Mouse (Mus musculus) c-Kit-negative CD71-positive TER-119-positive erythroid progenitor cells, embryonic 14.5 days (primary cell): ENCODE data around the gene Dennd1b.

Experiments
- DNase-seq: peaks from one replicate; pipeline ENCODE4 v3.0.0-alpha.2; 2013; ENCODE audit warnings: low read depth, low spot score

The Dennd1b gene

DNA sequence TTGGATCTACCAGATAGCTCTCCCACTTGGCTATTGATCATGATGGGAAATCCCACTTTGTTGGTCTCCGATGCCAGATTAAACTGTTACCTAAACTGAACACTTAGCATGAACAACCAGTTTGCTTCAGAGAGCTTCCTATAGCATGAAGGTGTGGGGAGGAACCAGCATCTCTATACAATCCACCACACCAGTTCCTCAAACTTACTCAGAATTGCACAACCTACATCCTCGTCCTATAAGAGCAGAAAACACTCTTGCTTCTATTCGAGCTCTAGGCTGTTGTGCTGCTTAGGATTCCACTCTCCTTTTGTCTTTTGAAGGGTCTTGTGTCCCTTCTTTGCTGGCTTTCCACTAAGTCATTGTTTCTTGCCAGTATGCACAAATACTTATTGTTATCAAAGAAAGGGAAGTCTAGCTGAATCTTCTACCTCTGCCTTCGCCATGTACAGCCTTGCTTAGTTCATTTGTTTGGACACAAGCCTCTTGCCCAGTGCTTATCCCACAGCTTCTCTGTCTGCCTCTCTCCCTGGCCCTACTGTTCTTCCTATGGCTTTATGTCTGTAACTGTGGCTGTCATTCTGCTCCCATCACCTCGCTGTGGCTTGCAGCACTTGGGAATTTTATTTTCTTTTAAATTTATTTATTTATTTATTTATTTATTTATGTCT, 52.0 kb downstream of the Dennd1b start:
- no peak for DNase-seq

DNA sequence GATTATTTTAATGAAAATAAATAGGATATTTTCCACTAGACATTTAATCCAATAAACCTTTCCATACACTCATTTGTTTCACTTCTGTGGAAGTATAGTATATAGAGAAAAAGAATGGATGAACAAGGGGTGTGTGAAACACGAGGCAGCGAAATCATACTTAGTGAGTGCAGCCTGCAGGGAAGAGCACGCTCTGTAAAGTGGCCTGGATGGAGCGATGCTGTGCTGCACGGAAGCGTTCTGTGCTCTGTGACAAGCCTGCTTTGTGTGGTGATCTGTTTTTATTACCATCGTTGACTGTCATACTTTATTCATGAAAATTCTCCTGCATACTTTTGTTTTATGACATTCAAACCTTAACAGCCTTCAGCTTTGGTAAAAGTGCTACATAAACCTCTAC, 58.1 kb downstream of the Dennd1b start:
- DNase-seq, result no peak

DNA sequence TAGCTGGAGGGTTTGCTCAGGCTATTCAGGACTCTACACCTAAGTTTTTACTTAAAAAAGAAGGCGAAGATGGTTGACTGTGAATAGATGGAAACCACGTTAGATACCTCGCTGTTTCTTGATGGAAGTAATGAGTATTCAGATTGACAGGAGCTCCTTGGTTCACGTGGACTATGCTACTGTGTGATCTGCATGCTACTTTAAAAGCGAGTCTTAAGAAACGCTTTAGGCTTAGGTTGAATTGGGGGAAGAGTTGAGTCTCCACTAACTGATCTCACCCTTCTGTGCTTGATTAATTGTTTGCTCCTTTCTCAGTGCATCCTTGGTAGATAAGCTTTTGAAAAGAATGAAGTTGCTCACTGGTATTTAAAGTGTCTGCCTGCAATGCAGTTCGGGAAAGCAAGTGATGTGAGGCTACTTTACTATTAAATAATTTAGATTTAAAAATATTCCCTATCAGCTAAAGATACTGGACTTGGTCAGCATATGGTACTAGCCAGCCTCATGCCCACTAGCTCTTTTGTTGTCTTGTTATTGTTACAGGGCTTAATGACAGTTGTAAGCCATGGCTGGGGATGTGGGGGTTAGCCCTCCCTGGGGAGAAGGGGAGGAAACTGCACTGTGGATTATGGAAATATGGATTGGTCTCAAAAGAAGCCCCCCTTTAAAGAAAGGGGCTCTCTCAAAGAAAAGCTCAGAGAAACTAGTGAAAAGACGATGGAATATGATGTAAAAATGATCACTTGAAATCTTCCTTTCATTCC, 62.8 kb downstream of the Dennd1b start:
- no peak for DNase-seq

DNA sequence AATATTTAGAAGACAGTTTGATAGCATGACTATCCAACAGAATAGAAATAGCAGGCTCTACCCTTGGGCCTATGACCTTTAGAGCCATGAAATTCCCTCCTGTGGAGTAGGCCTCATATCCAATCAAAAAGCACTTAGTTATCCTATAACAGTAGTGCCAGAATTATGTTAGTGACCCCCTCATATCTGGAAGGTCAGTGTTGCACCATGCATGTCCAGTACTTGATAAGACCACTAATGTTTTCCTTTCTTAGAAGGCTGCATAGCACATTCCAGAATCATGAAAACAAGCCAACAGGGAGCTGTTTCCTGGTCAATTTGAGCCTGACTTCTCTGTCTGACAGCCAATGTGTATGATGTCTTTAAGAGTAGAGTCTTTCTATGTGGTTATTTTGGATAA, 66.3 kb downstream of the Dennd1b start:
- DNase-seq, result no peak

DNA sequence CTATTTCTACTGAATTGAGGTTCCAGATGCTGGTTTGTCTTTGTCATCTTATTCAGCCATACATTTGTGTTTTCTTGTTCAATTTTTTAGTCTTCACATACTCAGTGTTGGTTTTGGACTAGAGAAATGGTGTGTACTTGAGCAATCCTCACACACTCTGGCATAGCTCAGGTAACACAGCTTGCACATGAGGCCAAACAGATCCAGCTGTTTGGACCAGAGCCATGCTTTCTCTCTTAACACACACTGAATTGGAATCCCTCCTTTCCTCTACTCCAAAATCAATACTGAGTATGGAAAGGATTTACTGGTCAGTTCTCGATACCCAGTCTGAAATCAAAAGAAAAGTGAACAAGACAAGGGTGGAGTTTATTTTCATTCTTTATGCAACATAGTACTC, 69.2 kb downstream of the Dennd1b start:
- no peak for DNase-seq

DNA sequence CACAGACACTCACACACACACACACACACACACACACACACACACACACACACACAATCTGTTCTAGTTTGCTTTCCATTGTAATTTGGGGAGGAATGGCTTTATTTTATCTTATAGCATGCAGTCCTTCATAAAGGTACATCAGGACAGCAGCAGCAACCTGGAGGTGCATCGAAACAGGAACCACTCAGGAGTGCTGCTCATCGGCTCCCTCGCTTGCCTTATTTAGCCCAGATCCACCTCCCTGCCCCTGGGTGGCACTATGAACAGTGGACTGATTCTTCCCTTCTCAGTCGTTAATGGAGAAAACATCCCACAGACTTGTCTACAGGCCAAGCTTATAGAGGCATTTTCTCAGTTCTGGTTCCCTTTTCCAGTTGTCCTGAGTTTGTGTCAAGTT, 71.9 kb downstream of the Dennd1b start:
- DNase-seq, result no peak

DNA sequence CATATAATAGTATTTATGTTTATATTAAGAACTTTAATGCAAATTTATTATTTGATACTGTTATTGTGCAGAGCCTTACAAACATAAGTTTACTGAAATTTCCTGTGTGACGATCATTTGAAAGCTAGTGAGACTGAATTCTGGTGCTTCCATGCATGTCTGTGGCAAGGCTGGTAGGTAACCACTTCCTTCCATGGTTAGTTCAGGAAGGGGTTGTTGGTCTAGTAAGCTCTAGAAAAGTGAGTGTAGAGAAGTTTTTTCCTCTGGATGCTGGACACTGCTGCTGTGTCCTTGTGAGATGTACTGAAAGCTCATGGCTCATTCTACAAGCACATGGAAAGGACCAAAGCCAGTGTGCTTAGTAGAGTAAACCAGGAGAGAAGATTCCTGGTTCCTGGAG, 73.1 kb downstream of the Dennd1b start:
- no peak for DNase-seq

DNA sequence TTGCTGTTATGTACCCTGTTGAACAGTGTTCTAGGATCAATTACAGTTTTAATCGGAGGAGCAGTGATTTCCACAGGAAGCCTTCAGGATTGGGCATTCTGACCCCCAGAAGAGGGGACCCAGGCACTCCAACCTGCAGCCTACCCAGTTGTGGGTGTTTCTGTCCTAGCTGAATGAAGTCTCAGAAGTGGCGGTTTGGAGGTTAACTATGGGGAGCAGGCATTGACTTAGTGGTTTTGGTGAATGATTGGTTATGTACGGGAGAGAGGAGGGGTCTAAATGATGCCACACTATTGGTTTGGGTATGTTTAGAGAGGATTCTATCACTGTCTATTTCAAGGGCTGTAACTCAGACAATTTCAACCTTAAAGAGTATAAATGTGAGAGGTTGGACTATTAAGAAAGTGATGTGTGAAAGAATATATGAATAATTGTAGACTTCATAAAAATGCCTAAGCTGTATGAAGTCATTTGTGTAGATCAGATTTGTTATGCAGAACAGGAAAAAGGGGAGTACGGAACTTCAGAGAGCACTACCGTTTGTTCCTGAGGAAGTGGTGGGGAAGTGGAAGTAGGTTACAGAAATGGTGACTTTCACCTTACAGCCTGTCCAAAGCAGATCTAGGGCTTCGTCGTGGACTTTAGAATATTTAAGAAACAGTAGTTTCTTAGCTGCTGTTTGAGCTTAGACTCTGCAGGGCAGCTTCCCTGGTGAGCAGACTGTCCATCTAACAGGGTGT, 73.7 kb downstream of the Dennd1b start:
- no peak for DNase-seq

DNA sequence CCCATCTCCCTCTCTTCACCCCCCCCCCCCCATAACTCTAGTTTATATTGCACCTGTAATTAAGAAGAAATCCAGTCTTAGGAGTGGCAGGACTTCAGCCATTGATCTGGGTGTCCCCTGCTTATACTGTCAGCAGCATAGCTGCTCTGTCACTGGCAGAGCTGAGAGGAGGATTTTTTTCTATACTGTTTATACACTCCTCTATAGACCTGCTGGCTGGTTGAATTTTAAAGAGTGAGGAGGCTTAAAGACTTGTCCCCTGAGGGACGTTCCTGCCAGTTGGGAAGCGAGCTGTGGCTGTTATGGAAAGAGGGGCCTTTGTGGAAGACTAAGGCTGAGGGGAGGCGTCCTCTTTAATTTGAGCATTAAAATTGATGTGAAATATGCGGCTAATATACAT, 74.8 kb downstream of the Dennd1b start:
- no peak for DNase-seq

DNA sequence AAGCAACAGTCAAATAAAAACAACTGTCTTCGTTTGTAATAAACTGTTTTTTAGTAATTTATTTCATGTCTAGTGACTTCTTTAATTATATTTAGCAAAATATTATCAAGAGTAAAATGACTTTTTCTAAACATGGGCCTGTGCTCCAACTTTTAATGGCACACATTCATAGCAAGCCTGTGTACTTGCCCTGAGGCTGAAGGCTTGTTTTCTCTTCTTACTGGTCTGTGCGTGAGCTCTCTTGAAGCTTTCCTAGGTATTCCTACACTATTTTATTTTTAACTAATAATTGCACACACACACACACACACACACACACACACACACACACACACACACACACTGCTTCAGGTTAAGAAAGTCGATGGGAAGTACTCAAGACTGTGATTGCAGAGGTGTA, 75.4 kb downstream of the Dennd1b start:
- DNase-seq, result no peak

DNA sequence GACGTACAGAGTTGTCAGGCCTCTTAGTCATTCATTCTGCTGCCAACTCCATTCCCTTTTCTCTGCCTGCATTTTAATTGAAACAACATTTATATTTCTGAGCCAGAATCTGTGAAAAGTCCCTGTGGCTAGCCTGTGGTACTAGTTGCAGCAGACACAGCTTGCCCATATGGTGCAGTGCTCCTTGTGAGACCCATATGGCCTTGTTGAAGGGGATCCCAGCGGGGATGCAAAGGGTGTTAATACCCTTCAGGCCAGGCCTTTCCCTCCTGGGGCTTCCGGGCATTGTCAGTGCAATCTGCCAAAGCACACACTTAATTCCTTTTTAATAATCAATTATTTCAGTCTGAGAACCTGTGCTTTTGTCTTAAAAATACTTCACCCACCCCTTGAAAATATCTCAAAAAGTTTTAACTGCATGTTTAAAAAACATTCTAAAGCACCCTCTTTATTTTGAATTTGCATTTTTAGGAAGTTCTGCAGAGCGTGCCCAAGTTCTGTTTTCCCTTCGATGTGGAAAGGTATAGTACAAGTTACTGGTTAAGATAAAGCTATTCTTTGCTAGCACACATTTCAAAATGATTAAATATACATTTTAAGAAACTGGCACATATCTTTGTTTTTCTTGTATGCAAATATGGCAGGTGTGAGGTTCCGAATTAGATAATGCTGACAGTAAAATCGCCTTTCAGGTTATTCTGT, 76.4 kb downstream of the Dennd1b start:
- DNase-seq, result no peak

DNA sequence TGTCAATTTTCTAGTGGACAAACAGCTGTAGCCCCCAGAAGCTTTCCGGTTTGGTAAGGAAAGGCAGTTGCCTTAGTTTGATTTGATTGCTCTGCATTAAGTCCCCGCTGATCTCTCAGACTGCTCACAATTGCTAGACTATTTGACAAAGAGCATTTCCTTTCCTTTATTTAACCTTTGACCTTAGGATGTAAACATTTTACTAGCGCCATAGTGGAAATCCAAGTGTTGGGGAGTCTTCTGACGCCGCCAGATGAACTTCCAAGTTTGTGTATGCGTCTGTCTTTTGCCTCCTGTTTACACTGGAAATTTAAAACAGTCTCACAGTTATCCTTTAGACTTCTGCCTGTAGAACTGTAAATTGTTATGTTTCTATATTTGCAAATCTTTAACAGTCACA, 85.8 kb downstream of the Dennd1b start:
- DNase-seq, result no peak

DNA sequence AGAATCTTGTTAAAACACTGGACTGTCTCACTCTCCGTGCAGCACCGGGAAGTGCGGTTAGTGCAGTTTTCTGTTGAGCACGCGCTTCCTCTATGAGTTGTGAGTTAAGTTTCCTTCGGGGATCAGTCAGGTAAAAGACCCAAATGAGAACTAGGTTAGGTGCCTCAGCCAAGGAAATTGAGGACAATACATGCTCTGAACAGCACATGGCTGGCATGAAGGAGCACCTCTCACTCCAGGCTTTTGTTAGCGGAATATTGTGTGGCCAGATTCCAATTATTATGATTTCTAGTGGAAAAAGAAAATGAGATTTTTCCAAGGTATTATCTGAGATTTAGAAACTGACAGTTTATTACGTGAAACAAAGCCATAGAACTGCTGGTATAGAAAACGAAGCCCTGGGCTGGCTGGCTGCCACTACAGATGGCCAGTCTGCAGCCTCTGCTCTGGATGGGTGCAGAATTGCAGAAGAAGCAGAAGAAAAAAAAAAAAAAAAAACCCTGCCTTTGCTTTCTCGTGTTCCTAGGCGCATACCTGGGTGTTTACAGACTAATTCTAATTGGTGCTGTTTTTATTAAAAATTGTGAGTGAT, 86.7 kb downstream of the Dennd1b start:
- DNase-seq, result no peak

DNA sequence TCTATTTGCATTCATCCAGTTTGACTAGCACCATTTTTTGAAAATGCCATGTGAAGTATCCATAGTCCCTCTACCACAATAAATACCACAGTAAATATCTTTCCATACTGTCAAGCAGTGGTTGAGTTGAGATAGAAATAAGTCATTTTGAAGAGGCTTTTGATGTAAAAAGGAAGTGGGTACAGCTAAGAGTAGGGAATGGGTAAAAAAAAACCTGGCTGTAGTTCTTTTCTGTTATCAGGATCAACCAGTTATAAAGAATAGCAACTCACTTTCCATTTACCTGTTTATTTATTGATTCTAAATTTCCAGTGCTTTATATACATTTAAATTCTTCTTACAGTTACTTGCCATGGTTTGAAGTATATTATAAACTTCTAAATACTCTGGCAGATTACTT, 89.8 kb downstream of the Dennd1b start:
- DNase-seq, result no peak

DNA sequence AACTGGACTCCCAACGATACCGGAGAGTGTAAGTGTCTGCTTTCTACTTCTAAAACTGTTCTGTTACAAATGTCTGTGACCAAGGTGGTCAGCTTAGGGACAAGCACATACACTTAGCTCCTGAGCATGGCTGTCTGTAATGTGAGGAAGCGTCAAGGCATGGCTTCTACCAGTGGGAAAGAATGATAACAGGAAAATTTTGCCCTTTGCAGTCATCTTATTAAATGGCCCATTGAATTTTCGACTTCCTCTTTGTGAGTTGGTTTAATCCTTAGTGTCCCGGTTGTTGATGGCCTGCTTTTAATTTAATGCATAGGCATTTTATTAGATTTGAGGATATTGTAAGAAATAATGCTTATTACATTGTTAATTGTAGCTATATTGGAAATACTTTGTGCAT, 97.1 kb downstream of the Dennd1b start:
- DNase-seq, result no peak

DNA sequence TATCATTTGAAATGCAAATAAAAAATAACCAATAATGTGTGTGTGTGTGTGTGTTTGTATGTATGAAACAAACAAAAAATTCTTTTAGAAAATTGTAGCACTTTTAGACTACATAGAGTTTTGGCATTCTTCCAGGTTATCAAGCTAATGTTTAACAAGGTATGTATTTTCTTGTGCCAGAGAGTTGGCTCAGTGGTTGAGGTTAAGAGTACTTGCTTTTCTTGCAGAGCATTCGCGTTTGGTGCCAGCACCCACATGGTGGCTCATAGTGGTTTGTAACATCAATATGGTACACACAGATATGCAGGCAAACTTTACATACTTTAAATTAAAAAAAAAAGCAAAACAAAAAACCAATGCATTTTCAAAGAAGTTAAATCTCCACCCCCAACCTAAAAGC, 101.5 kb downstream of the Dennd1b start:
- DNase-seq, result no peak

DNA sequence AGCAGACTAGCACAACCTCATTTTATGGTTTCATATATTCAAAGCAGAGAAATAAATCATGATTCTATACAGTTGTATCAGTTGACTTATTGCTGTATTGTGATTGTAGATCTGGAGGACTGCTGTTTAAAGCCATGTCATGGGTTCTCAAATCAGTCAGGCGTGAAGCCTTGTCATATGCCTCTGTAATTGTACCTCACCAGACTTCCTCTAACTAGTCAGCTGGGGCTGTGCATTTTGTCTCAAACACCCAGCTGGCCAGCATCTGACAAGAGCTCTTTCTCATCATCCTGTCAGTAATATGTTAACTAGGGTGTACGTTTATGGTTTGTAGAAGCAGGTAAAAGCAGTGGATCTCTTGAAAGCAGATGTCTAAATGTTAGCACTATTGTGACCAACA, 104.0 kb downstream of the Dennd1b start:
- no peak for DNase-seq

DNA sequence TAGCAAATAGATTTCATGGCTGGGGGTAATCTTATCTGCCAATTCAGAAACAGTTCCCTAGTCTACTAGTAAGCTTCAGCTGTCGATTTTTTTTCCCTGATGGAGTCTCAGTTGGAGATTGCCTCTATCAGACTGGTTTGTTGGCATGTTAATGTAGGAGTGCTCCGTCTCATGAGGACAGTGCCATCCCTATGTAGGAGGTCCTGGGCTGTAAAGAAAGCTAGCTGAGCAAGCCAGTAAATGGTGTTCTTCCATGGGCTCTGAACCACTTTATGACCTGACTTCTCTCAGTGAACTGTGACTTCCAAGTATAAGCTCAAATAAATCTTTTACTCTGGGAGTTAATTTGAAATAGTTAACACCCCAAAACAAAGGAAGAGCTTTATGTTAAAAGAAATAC, 107.8 kb downstream of the Dennd1b start:
- no peak for DNase-seq

DNA sequence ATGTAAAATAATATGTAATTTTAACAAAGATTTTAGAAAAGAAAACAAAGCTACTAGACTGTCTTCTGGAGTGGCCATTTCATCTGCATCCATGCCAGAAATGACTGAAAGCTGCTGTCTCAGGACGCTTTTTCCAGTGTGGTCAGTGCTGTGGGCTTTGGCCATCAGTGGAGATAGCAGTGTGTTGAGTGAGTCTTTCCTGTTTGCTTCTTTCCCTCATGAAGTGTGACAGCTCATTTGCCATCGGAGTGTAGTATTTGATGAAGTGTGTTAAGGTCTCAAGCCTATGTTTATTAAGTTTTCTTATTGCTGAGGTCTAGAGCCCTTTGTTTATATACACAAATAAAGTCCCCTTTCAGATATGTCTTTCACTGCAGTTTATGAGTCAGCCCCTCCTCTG, 112.4 kb downstream of the Dennd1b start:
- DNase-seq, result no peak

DNA sequence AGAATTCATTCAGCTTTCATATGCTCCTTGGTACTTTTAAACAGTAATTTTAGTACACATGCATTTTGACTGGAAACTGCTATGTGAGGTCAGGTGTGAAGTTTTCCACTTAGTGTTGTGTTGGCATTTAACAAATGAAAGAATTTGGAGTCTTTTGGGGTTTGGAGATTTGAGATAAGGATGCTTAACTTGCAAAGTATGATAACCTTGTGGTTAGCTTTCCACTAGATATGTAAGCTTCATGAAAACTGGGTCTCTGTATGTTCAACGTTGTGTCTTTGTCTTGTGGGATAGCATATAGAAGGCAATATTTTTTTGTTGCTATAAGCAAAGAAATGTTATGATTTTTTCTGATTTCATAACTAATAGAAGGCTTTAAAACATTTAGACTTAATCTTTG, 114.8 kb downstream of the Dennd1b start:
- DNase-seq, result no peak

DNA sequence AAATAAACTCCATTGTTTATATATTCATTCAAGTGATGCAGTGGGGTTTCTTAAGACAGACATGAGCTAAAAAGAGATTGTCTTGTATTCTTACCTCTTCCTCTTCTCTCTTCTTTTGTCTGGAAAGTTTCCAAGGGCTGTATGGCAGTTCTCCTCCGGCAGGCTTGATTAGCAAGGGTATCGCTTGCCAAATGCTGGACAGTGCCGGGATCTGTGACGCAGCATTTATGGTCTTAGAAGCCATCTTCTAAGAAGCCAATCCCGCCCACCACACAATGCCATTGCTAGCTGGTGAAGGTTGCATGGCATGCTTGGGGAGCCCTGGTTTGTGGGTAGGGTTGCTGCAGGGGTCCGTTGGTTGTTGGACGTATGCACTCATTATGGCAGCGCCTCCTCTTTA, 115.8 kb downstream of the Dennd1b start:
- DNase-seq, result no peak

DNA sequence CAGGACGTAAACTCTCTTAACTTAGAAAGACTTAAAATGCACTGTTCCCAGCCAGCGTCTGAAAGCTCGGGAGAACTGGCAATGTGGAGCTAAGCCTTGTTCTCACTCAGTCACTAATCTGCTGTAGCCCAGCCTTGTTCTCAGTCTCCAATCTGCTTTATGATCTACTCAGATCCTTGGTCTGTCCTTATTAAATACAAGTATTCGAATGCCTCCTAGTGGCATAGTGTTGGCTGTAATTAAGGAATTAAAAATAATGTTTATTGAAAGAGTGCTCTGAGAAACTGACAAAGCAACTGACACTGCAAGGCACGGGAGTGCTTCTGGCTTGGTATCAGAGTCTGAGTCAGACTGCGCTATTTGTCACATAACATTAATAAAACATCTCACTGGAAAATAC, 116.3 kb downstream of the Dennd1b start:
- no peak for DNase-seq
